Mouse (Mus musculus) inflammation-experienced regulatory T-cells, adult 6 months (primary cell): Measurements from ENCODE around the gene Gm853. TPM values are rescaled to one million over a fixed set of nuclear protein-coding genes. Genes with fewer than 3 reads are reported as not detected.

Experiments
- ATAC-seq: one replicate; pipeline ENCODE4 v1.8.0; 2017
- polyA plus RNA-seq, 3 experiments: library from polyadenylated mRNA; unstranded; fragments of 100-300 nt; shearing (Covaris generic); gene quantifications; one replicate each; pipeline ENCODE4 v1.2.1; 2017

The Gm853 gene
- polyA plus RNA-seq, 3 experiments from 2014 or later = not detected

DNA sequence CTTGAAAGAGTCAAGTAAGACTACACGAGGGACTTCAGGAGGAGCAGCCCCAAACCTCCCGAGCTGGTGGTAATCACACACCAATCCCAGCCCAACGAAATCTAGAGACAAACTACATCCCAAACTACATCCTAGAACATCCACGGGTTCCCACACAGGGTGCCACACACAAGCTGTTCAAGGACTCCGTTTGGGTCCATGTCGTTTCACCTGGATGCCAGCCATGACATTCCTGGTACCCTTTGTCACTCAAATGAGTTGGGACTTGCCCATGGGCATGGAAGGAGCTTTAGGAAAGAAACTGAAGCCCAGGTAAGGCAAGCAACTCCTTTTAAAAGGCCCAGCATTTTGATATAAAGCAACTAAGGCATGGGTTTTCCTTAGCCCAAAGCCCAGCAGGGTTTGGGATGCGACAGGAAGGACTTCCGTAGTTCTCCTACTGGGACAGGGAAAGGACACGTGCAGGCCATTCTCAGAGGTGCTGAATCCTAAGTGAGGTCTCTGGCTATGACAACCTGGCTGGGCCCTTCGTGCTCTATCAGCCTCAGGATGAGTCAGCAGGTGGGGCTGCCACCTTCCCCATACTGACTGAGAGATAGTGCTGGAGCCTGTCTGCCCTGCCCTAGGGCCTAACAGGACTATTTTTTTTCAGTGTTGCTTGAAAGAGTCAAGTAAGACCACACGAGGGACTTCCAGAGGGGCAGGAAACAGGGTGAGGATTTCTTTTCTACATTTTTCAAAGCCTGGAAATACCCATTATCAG lies 49.0 kb downstream of the Gm853 start:
- ATAC-seq = no peak

DNA sequence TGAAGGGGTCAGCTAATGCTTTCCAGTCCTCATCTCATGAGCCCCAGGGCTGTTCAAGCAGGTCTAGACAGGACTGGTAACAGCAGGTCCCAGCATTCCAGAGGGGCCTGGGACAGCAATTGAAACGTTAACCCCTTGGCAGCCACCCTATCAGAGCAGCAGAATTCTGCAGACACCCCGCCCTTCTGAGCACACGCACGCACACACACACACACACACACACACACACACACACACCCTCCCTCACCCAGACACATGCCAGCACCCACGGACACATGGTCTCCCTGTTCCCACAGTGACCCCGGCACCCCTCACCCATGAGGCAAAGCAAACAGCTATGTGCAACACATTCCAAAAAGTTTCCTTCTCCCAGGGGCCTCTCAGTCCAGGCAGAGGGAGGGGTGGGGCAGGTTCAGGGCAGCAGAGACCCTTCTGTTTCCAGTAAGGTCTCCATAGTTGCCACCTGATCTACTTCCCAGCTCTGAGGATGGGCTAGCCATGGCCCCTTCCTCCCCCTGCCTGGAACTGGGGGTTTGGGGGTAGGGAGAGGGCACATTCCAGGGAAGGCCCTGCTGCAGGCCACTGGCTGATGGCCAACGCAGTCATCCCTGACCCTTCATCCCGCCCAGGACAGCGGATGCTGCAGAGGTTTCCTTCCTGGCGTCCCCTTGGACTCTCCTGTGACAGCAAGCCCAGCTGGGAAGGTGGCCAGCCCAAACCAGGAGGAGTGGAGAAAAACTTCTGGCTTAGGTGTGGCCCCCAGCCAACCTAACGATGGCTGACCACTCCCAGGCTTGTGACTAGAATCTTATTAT lies 50.0 kb downstream of the Gm853 start:
- ATAC-seq = no peak

DNA sequence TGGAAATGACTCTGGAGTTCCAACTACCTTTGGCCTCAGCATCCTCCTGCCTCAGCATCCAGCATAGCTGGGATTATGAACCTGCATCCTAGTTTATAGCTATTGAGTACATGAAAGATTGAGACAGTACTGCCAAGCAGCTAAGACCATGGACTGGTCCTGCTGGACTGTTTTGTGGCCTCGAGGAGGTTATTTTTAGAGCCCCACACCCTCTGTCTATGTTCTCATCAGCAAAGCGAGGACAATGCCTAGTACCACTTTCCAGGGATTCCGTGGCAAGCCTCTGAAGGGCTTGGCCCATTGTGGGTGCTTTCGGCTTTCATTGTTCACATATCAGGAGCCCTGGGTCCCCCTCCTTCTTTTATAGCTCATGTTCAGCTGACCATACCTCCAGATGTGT lies 51.8 kb downstream of the Gm853 start:
- no peak for ATAC-seq

DNA sequence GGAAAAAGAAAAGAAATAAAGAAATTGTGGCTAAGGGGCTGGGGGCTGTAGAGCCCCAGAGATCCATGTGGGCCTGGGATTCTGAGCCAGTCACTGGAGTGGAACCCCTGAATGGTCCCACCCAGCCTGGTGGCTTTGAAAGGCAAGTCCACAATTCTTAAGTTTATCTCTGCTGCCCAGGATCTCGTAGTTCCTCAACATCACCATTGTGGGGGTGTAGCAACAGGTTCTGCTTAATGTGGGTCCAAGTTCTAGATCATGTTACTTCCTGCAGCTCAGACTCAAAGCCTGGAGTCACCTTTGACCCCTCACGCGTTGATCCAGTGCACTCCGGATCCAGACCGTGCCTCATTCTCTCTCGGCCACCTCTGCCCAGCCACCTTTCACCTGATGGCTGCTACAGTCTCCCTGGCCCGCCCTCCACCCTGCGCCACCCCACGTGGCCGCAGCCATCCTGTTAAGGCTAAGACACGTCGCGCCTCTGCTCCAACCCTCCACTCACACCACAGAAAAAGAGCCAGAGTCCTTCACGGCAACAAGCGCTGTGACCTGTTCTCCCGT lies 52.7 kb downstream of the Gm853 start:
- no peak for ATAC-seq

DNA sequence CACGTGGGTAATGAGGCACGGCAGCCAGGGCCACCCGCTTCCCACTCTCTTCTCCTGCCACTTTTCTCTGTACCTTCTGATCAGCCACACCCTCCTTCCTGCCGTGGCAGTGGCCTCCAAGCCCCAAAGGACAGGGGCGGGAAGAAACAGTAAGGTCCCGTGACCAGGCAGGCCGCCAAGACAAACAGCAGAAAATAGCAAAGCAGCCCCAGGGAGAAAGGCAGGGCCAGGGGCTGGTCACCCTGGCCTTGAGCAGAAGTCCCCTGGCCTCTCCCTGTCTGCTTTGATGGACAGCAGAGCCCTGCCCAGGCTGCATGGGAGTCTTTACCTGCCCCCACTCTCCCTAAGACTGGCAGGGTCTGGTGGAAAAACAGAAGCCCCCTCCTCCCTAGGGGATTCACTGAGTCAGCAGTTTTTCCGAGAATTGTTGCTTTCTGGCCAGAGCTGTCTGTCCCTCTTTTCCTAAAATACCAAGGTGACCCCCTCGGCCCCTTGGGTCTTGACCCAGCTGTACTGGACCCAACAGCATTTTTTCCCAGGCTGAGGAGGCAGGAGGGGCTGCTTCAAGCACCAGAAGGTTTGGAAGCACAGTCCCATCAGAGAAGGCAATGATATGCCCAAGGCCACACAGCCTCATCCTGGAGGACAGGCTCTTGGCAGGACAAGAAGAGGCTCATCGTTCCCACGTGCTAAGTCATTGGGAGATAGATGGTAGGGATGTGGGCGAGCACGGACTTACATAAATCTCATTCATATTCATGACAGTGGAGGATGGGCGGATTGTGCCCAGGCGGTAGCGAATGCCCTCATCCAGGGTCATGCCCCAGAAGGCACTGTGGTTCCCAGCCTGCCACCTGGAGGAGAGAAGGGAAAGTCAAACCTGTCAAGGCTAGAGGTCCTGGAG lies 53.7 kb downstream of the Gm853 start:
- no peak for ATAC-seq

DNA sequence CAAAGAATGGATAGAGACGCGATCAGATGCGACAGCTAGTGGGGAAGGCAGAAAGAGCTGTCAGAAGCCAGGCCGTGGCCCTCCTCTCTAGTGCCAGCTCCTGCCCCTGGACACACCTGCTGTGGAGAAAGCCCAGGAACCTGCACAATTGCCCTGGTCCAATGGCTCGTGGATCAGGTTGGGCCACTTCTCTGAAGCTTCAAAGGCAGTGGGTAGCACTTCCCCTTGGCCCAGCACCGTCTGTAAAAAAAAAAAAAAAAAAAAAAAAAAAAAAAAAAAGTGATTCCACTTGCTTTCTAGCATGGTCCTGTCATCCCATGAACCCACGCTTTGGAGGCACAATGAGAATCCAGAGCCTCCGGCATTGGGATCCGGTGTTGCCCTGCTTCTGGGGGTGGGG lies 54.4 kb downstream of the Gm853 start:
- no peak for ATAC-seq

DNA sequence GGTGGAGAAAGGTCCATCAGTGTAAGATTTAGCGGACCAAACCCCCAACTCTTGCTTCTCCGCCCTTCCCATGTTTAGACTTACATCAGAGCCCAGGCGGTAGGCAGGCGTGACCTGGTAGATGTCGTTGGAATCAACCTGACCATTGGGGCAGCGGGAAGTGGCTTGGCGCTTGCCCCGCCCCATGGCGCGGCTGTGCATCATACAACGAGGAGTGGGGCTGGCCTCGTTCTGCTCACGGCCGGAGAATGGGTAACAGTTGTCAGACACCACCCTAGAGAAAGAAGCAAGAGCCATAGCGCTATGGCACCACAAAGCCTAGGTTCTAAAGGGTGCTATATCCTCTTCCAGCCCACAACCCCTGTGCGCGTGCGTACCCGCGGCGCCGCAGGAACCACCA lies 54.9 kb downstream of the Gm853 start:
- no peak for ATAC-seq

DNA sequence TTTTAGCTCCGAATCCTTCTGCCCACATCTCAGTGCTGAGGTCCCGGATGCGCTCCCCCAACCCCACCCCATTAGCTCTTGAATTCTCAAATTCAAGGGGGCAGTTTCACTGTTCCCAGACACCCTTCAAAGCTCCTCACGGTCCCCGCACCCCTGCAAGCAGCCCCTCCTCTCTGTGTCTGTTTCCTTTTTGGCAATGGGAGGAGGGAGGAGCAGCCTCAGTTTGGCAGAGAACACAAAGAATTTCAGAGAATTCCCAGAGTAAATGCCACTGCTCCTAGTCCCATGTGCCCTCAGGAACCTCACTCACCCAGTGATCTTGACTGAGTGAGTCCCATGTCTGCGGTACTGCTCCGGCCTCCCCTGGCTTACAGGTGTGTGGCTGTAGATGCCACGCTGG lies 55.6 kb downstream of the Gm853 start:
- no peak for ATAC-seq

DNA sequence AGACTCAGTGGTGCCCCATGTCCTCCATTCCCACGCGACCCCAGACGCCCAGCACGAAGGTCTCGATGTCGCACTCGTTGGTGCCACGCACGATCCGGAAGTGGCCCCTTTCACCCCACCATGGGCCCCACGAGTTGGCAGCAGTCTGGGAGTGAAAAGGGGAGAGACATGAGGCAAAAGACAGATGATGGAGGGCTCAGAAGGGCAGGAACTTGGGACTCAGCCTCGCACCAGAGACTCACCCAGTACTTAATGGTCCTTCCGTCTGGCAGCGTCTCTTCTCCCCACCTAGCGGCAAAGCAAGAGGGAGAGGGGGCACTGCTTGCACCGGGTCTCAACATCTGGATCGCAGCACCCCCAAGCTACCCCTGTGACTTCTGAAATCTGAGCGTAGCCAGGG lies 56.1 kb downstream of the Gm853 start:
- no peak for ATAC-seq

DNA sequence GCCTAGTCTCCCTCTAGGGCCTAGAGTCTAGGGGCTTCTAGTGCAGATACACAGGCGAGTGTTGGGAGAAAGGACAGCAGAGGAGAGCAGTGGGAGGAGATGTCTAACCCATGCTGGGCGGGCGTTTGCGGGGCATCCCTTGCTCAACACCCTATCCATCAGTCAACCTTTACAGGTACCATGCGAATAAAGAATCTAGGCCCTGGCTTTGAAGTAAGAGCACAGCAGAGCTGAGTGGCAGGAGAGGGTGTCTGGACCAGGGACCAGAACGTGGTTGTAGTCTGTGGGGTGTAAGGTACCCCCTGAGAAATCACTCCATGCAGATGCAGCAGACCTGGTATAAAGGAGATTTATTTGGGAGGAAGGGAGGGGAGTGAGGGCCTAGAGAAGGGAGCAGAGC lies 58.1 kb downstream of the Gm853 start:
- no peak for ATAC-seq

DNA sequence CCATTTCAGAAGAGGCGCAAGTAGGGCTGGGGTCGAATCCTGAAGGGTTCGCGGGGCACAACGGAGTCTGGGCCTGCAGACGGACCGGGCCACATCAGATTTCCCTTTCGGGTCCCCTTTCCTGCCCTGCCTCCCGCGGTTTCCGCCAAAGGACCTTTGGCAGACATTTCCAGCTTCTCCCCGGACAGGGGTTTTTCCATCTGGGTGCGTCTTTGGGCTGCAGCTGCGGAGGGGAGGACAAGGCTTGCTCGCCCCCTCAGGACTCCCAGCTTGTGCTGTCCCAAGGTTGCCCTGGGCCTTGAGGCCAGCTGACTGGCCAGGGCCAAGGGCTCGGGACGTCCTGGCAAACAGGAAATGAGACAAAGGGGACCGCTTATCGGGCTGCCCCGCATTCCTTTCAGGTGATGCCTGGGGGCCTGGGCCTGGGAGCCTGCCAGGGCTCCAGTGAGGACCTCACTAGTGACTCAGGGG lies 58.8 kb downstream of the Gm853 start:
- ATAC-seq = no peak

DNA sequence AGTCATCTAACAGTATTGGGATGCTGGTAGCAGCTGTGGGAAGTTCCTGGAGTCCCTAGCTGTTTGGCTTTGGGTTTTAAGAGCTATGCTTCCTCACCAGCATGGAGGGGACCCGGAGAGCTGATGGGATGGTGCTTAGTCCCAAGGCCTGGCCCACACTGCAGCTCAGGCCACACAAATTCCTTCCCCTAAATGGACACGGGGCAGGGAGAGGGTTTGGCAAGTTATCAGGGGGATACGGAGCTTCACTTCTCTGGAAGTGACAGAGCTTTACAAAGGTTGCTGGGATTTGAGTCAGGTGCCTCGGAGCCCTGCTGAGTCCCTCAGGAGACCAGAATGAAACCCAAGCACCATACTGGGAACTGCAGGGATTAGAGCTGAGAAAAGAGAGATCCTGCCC lies 60.9 kb downstream of the Gm853 start:
- ATAC-seq = no peak

Other genes starting within 250 kb of the Gm853 start
- gene Adgrb2, start 237.5 kb downstream of the Gm853 start, polyA plus RNA-seq = 1 to 10 TPM in 1 of 3 experiments, under 1 TPM in 1, not detected in 1; 0.58 to 1.2 TPM
- gene Col16a1, start 174.6 kb downstream of the Gm853 start, polyA plus RNA-seq = not detected
- gene Pef1, start 119.8 kb downstream of the Gm853 start, polyA plus RNA-seq = 10 to 100 TPM; 35.8 to 44.4 (median 36.9) TPM
- gene Hcrtr1, start 83.0 kb downstream of the Gm853 start, polyA plus RNA-seq = not detected
- gene Tinagl1, start 47.3 kb downstream of the Gm853 start, polyA plus RNA-seq = not detected
- under 1 TPM in 2 of 3 experiments, not detected in 1; 0.39 to 0.75 TPM for gene Serinc2, start 56.8 kb upstream of the Gm853 start, polyA plus RNA-seq
- gene Fabp3, start 86.2 kb upstream of the Gm853 start, polyA plus RNA-seq = 1 to 10 TPM in 1 of 3 experiments, not detected in 2; 1.6 TPM
- gene Gm10570, start 86.3 kb upstream of the Gm853 start, polyA plus RNA-seq = not detected
- 10 to 100 TPM; 69.3 to 84.5 (median 79.9) TPM for gene Zcchc17, start 137.5 kb upstream of the Gm853 start, polyA plus RNA-seq
- gene Snrnp40, start 137.7 kb upstream of the Gm853 start, polyA plus RNA-seq = 10 to 100 TPM; 53.6 to 63.4 (median 62.1) TPM